Mouse (Mus musculus): ENCODE results near the gene Uhmk1.

Uhmk1 gene

GRCm38 (mm10) chr1:170175848-170176247 is 39.3 kb downstream of the Uhmk1 start:
- no peak for DNase-seq (ENCODE audit: low read depth in 1 of 2, low spot score in 2 of 2)

- peak; percentile 99 for DNase-seq (ENCODE audit: low read depth in 1 of 2, low spot score in 2 of 2)
Observed at GRCm38 (mm10) chr1:170174814-170175332, 40.3 kb downstream of the Uhmk1 start, which contains the start of gene Uap1. Uap1 (minus strand) TSS chr1:170174957.

GRCm38 (mm10) chr1:170173991-170174813 is 41.0 kb downstream of the Uhmk1 start:
- DNase-seq (ENCODE audit: low read depth in 1 of 2, low spot score in 2 of 2), result no peak

- no peak for DNase-seq (ENCODE audit: low read depth in 1 of 2, low spot score in 2 of 2)
Observed at GRCm38 (mm10) chr1:170167781-170168180, 47.4 kb downstream of the Uhmk1 start.

GRCm38 (mm10) chr1:170164913-170165312 is 50.3 kb downstream of the Uhmk1 start:
- no peak for DNase-seq (ENCODE audit: low read depth in 1 of 2, low spot score in 2 of 2)

- no peak for DNase-seq (ENCODE audit: low read depth in 1 of 2, low spot score in 2 of 2)
Observed at GRCm38 (mm10) chr1:170164053-170164614, 51.1 kb downstream of the Uhmk1 start.

- DNase-seq (ENCODE audit: low read depth in 1 of 2, low spot score in 2 of 2), result no peak
Observed at GRCm38 (mm10) chr1:170163398-170163943, 51.7 kb downstream of the Uhmk1 start.

- no peak for DNase-seq (ENCODE audit: low read depth in 1 of 2, low spot score in 2 of 2)
Observed at GRCm38 (mm10) chr1:170161852-170162251, 53.3 kb downstream of the Uhmk1 start.

- DNase-seq (ENCODE audit: low read depth in 1 of 2, low spot score in 2 of 2), result no peak
Observed at GRCm38 (mm10) chr1:170160397-170160938, 54.7 kb downstream of the Uhmk1 start.

GRCm38 (mm10) chr1:170159707-170160106 is 55.5 kb downstream of the Uhmk1 start:
- no peak for DNase-seq (ENCODE audit: low read depth in 1 of 2, low spot score in 2 of 2)

- no peak for DNase-seq (ENCODE audit: low read depth in 1 of 2, low spot score in 2 of 2)
Observed at GRCm38 (mm10) chr1:170155761-170156160, 59.4 kb downstream of the Uhmk1 start.

GRCm38 (mm10) chr1:170155298-170155697 is 59.9 kb downstream of the Uhmk1 start:
- DNase-seq (ENCODE audit: low read depth in 1 of 2, low spot score in 2 of 2), result no peak

GRCm38 (mm10) chr1:170153986-170154385 is 61.2 kb downstream of the Uhmk1 start:
- DNase-seq (ENCODE audit: low read depth in 1 of 2, low spot score in 2 of 2), result no peak

GRCm38 (mm10) chr1:170152552-170152951 is 62.6 kb downstream of the Uhmk1 start:
- DNase-seq (ENCODE audit: low read depth in 1 of 2, low spot score in 2 of 2), result no peak

- no peak for DNase-seq (ENCODE audit: low read depth in 1 of 2, low spot score in 2 of 2)
Observed at GRCm38 (mm10) chr1:170150870-170151269, 64.3 kb downstream of the Uhmk1 start.

GRCm38 (mm10) chr1:170149756-170150155 is 65.4 kb downstream of the Uhmk1 start:
- DNase-seq (ENCODE audit: low read depth in 1 of 2, low spot score in 2 of 2), result no peak

- DNase-seq (ENCODE audit: low read depth in 1 of 2, low spot score in 2 of 2), result no peak
Observed at GRCm38 (mm10) chr1:170148536-170148935, 66.7 kb downstream of the Uhmk1 start.

- DNase-seq (ENCODE audit: low read depth in 1 of 2, low spot score in 2 of 2), result no peak
Observed at GRCm38 (mm10) chr1:170147651-170148448, 67.3 kb downstream of the Uhmk1 start.

GRCm38 (mm10) chr1:170145606-170146005 is 69.6 kb downstream of the Uhmk1 start:
- no peak for DNase-seq (ENCODE audit: low read depth in 1 of 2, low spot score in 2 of 2)
